Mouse (Mus musculus) MEL (cell line): ENCODE results near the gene Wdr46. TPM values are rescaled to one million over a fixed set of nuclear protein-coding genes. Genes with fewer than 3 reads are reported as not detected.

ENCODE experiments used
- DNase-seq: peaks from one replicate; pipeline ENCODE4 v3.0.0; 2011; ENCODE audit warnings: low read depth, low spot score
- H3K27ac ChIP-seq: 2 replicates; pipeline ENCODE4 v1.5.1; 2012; ENCODE audit warnings: low read depth, mild to moderate bottlenecking, control low read depth, low read length, moderate library complexity; ENCODE audit not compliant: control insufficient read depth
- H3K27me3 ChIP-seq, 2 experiments: fragments of 150-350 bp in 1 of 2; sonication (generic) in 1 of 2; 2 replicates each; pipeline ENCODE4 v1.6.1; 2012; ENCODE audit warnings: low read length in 2 of 2, mild to moderate bottlenecking in 2 of 2, improper control_type of control experiment in 1 of 2, moderate library complexity in 1 of 2; ENCODE audit not compliant: insufficient read depth in 2 of 2, control insufficient read depth in 1 of 2
- H3K36me3 ChIP-seq, 2 experiments: 2 replicates each; pipeline ENCODE4 v1.6.1; 2012 to 2014; ENCODE audit warnings: low read length in 2 of 2, improper control_type of control experiment in 1 of 2, inconsistent platforms in 1 of 2, mild to moderate bottlenecking in 1 of 2; ENCODE audit not compliant: insufficient read depth in 2 of 2, control insufficient read depth in 1 of 2
- H3K4me1 ChIP-seq, 2 experiments: fragments of 150-350 bp in 1 of 2; sonication (generic) in 1 of 2; 2 replicates each; pipeline ENCODE4 v1.6.1; 2012; ENCODE audit warnings: low read length in 2 of 2, improper control_type of control experiment in 1 of 2, mild to moderate bottlenecking in 1 of 2; ENCODE audit not compliant: insufficient read depth in 2 of 2, control insufficient read depth in 1 of 2
- H3K4me3 ChIP-seq, 2 experiments: fragments of 150-350 bp in 1 of 2; sonication (generic) in 1 of 2; 2 replicates each; pipeline ENCODE4 v1.5.1; 2012; ENCODE audit warnings: low read depth in 2 of 2, low read length in 2 of 2, mild to moderate bottlenecking in 2 of 2, moderate library complexity in 2 of 2, control low read depth in 1 of 2, improper control_type of control experiment in 1 of 2; ENCODE audit not compliant: control insufficient read depth in 1 of 2, insufficient read depth in 1 of 2
- H3K79me2 ChIP-seq: 2 replicates; pipeline ENCODE4 v1.6.1; 2012; ENCODE audit warnings: mild to moderate bottlenecking, low read length, moderate library complexity; ENCODE audit not compliant: control insufficient read depth, poor library complexity, insufficient read depth
- H3K9ac ChIP-seq: 2 replicates; pipeline ENCODE4 v1.6.1; 2012; ENCODE audit warnings: low read depth, mild to moderate bottlenecking, control low read depth, low read length, moderate library complexity; ENCODE audit not compliant: control insufficient read depth, poor library complexity, severe bottlenecking
- H3K9me3 ChIP-seq: fragments of 150-350 bp; sonication (generic); replicated peaks from 2 replicates; pipeline ENCODE4 v1.6.1; 2012; ENCODE audit warnings: mild to moderate bottlenecking, low read length, improper control_type of control experiment, moderate library complexity; ENCODE audit not compliant: insufficient read depth
- CTCF ChIP-seq, 3 experiments: IDR thresholded peaks in 2 of 3; conservative IDR thresholded peaks in 1 of 3; 2 replicates each; pipeline ENCODE4 v1.5.1; 2011 to 2012; ENCODE audit warnings: low read length in 3 of 3, low read depth in 2 of 3, mild to moderate bottlenecking in 2 of 3, improper control_type of control experiment in 1 of 3, inconsistent platforms in 1 of 3, mixed read lengths in 1 of 3, moderate library complexity in 1 of 3; ENCODE audit not compliant: control insufficient read depth in 1 of 3, insufficient read depth in 1 of 3, poor library complexity in 1 of 3, severe bottlenecking in 1 of 3
- ELF1 ChIP-seq: IDR thresholded peaks from 2 replicates; pipeline ENCODE4 v1.6.1; 2014; ENCODE audit warnings: low read depth, mild to moderate bottlenecking, inconsistent platforms, low read length, improper control_type of control experiment, moderate library complexity
- EP300 ChIP-seq, 2 experiments: IDR thresholded peaks; 2 replicates each; pipeline ENCODE4 v1.6.1; 2011; ENCODE audit warnings: improper control_type of control experiment in 2 of 2, low read length in 2 of 2, low read depth in 1 of 2, mild to moderate bottlenecking in 1 of 2
- ETS1 ChIP-seq: IDR thresholded peaks from 2 replicates; pipeline ENCODE4 v1.6.1; 2012; ENCODE audit warnings: low read depth, mild to moderate bottlenecking, inconsistent platforms, low read length, improper control_type of control experiment, moderate library complexity
- HCFC1 ChIP-seq: IDR thresholded peaks from 2 replicates; pipeline ENCODE4 v1.6.1; 2012; ENCODE audit warnings: low read depth, mild to moderate bottlenecking, inconsistent platforms, low read length, improper control_type of control experiment, moderate library complexity
- MAZ ChIP-seq: IDR thresholded peaks from 2 replicates; pipeline ENCODE4 v1.6.1; 2012; ENCODE audit warnings: low read depth, mild to moderate bottlenecking, inconsistent platforms, low read length, improper control_type of control experiment
- MEF2A ChIP-seq: IDR thresholded peaks from 2 replicates; pipeline ENCODE4 v1.6.1; 2014; ENCODE audit warnings: low read depth, mild to moderate bottlenecking, inconsistent platforms, low read length, improper control_type of control experiment; ENCODE audit not compliant: poor library complexity, insufficient replicate concordance, severe bottlenecking; ENCODE audit errors: extremely low read depth
- MXI1 ChIP-seq: IDR thresholded peaks from 2 replicates; pipeline ENCODE4 v1.6.1; 2011; ENCODE audit warnings: mild to moderate bottlenecking, low read depth, low read length, improper control_type of control experiment
- POLR2A ChIP-seq, 2 experiments: IDR thresholded peaks; 2 replicates each; pipeline ENCODE4 v1.6.1; 2011 to 2012; ENCODE audit warnings: low read length in 2 of 2, mild to moderate bottlenecking in 2 of 2, control low read depth in 1 of 2, improper control_type of control experiment in 1 of 2, low read depth in 1 of 2, moderate library complexity in 1 of 2; ENCODE audit not compliant: control insufficient read depth in 1 of 2, insufficient read depth in 1 of 2, poor library complexity in 1 of 2
- POLR2AphosphoS5 ChIP-seq: IDR thresholded peaks from 2 replicates; pipeline ENCODE4 v1.6.1; 2012; ENCODE audit warnings: low read depth, borderline replicate concordance, mild to moderate bottlenecking, inconsistent platforms, low read length, moderate library complexity, mixed read lengths
- RCOR1 ChIP-seq: IDR thresholded peaks from 2 replicates; pipeline ENCODE4 v1.6.1; 2012; ENCODE audit warnings: low read depth, mild to moderate bottlenecking, inconsistent platforms, low read length, improper control_type of control experiment
- SIN3A ChIP-seq: IDR thresholded peaks from 2 replicates; pipeline ENCODE4 v1.6.1; 2012; ENCODE audit warnings: low read length, improper control_type of control experiment, inconsistent platforms
- TAL1 ChIP-seq: IDR thresholded peaks from 2 replicates; pipeline ENCODE4 v1.6.1; 2012; ENCODE audit warnings: mild to moderate bottlenecking, inconsistent platforms, low read length, moderate library complexity, mixed read lengths
- TCF12 ChIP-seq: IDR thresholded peaks from 2 replicates; pipeline ENCODE4 v1.6.1; 2014; ENCODE audit warnings: low read depth, mild to moderate bottlenecking, inconsistent platforms, low read length, improper control_type of control experiment, moderate library complexity
- USF1 ChIP-seq: IDR thresholded peaks from 2 replicates; pipeline ENCODE4 v1.6.1; 2014; ENCODE audit warnings: low read depth, mild to moderate bottlenecking, inconsistent platforms, low read length, improper control_type of control experiment, moderate library complexity
- ZC3H11A ChIP-seq: IDR thresholded peaks from 2 replicates; pipeline ENCODE4 v1.6.1; 2012; ENCODE audit warnings: low read depth, mild to moderate bottlenecking, inconsistent platforms, low read length, improper control_type of control experiment
- polyA plus RNA-seq, 2 experiments: library from polyadenylated mRNA; stranded (reverse) in 1 of 2; unstranded in 1 of 2; fragments of >175 nt in 1 of 2; fragments of >200 nt in 1 of 2; gene quantifications; 2 replicates each; pipeline versions ENCODE4 v1.2.1 to v1.2.4; 2012; ENCODE audit warnings: low replicate concordance in 2 of 2, low read depth in 1 of 2; ENCODE audit not compliant: insufficient read length in 2 of 2, insufficient read depth in 1 of 2, missing spikeins in 1 of 2
- total RNA-seq: library from RNA; depleted of rRNA; stranded (reverse); fragments of 300-350 nt; gene quantifications from 2 replicates; pipeline ENCODE4 v1.2.3, GENCODE M21; 2012

Gene Wdr46
- total and polyA plus RNA-seq, 3 experiments: 100 to 131 TPM; not detected in 1

GRCm38 (mm10) chr17:33929371-33930279, 10.8 kb upstream of the Wdr46 start, which contains the start of gene Rgl2 (continued):
- TF ChIP-seq ZC3H11A (no peak), MAZ (peak; percentile 100), USF1 (no peak), MEF2A (no peak)

- Histone ChIP-seq H3K27ac (peak overlapping the region; percentile 98), H3K79me2 (peaks cover 24% of the 10 kb centered on the region), H3K9me3 (no peaks in the 10 kb centered on the region), H3K4me1 (peaks cover 0 to 7% of the 10 kb centered on the region in 2 experiments; a peak in 2 of 4 replicates), H3K4me3 (peak overlapping the region; percentile 74 to 78), H3K36me3 (peaks cover 0 to 3% of the 10 kb centered on the region in 2 experiments; a peak in 2 of 4 replicates), H3K27me3 (no peaks in the 10 kb centered on the region), H3K9ac (peak overlapping the region; percentile 93)
- peak; percentile 76 for DNase-seq
- TF ChIP-seq TAL1 (no peak), MXI1 (peak; percentile 30; the same call in 1 of the 2 replicates), HCFC1 (0 out of 2 replicates have a peak, but pooled peaks have one; percentile 17), ETS1 (no peak), USF1 (peak; percentile 74; the same call in 1 of the 2 replicates), EP300 (IDR thresholded peaks at IDR 0.05; ENCODE audit: low read depth in 1 of 2, low read length in 2 of 2) (no peak), POLR2A (IDR thresholded peaks at IDR 0.05; ENCODE audit: control insufficient read depth in 1 of 2, insufficient read depth in 1 of 2, low read depth in 1 of 2, low read length in 2 of 2, poor library complexity in 1 of 2) (0 out of 4 replicates have a peak, but pooled peaks of 1 of the 2 experiments have one; percentile 11), ELF1 (no peak), RCOR1 (no peak), SIN3A (peak; percentile 60), CTCF (IDR thresholded peaks at IDR 0.05 in 2 of 3, conservative IDR thresholded peaks at IDR 0.05 in 1 of 3; ENCODE audit: control insufficient read depth in 1 of 3, insufficient read depth in 1 of 3, low read depth in 2 of 3, low read length in 3 of 3, poor library complexity in 1 of 3, severe bottlenecking in 1 of 3) (no peak), TCF12 (no peak), POLR2AphosphoS5 (no peak)
- TF ChIP-seq, all 39 proteins: peak for 5
Observed at GRCm38 (mm10) chr17:33930280-33931158, 9.9 kb upstream of the Wdr46 start.
